Mouse (Mus musculus): ENCODE data around the gene Gm21149.
"Not testable (repeated sequence)": the region's sequence is repeated elsewhere in the genome, so short reads cannot be mapped to it uniquely, and the experiment has no call there.

Gene Gm21149

GRCm38 (mm10) chr5:15463561-15463960, 12.8 kb downstream of the Gm21149 start:
- DNase-seq (ENCODE audit: low read depth): not testable (repeated sequence)

DNA sequence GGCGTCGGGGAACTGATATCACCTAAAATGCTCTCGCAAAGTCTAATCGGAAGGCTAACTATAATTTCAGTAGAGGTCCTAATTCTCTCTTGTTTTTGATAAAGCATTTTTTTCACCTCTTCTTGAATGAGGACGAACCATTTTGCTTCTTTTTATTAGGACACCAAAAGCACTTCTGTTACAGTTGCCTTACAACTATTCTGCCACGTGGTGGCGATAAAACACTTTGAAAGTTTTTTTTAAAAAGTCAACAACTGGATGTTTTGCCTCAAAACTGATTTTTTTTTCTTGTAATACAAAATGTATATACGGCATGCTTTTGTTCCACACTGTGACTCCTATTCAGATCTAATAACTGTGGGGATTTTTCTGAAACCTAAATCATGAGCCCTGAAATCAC, 14.7 kb downstream of the Gm21149 start:
- DNase-seq (ENCODE audit: low read depth): not testable (repeated sequence)

DNA sequence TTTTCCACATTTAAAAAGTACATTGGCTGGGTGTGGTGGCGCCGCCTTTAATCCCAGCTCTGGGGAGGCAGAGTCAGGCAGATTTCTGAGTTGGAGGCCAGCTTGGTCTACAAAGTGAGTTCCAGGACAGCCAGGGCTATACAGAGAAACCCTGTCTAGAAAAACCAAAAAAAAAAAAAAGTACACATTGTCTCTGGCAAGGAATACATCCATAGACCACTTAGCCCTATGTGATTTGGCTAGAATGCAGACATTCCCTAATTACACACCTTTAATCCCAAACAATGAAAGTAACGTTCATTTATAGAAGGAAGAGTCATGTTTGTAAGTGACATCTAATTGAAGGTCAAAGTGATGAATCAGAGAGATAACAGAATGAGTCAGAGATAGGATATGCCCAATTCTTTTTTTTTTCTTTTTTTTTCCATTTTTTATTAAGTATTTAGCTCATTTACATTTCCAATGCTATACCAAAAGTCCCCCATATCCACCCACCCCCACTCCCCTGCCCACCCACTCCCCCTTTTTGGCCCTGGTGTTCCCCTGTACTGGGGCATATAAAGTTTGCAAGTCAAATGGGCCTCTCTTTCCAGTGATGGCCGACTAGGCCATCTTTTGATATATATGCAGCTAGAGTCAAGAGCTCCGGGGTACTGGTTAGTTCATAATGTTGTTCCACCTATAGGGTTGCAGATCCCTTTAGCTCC, 18.3 kb downstream of the Gm21149 start:
- DNase-seq (ENCODE audit: low read depth): not testable (repeated sequence)

Data from naive thymus-derived CD4-positive, alpha-beta T cell, adult 2 months (primary cell).